Mouse (Mus musculus): Measurements from ENCODE around the gene D130052B06Rik. TPM values are rescaled to one million over a fixed set of nuclear protein-coding genes. Genes with fewer than 3 reads are reported as not detected.

Gene D130052B06Rik
- polyA plus RNA-seq, 1 experiment: not detected

GRCm38 (mm10) chr11:33663599-33663998 is 64.5 kb downstream of the D130052B06Rik start:
- H3K36me3 ChIP-seq (ENCODE audit: control insufficient read depth, insufficient read depth, low read length): no peaks in the 10 kb centered on the region
- H3K4me1 ChIP-seq (ENCODE audit: control insufficient read depth, insufficient read depth, insufficient read length, low read length): no peaks in the 10 kb centered on the region
- no peak overlapping the region for H3K27ac ChIP-seq (ENCODE audit: insufficient read depth, low read depth, low read length)
- no peaks in the 10 kb centered on the region for H3K27me3 ChIP-seq (ENCODE audit: control insufficient read depth, insufficient read depth, low read length)
- WGBS: 79% methylated on average over 2 of the region's 2 CpGs
- TF ChIP-seq POLR2A (IDR thresholded peaks at IDR 0.05; ENCODE audit: low read depth, low read length) (no peak), CTCF (IDR thresholded peaks at IDR 0.05; ENCODE audit: extremely low read depth, insufficient read length, insufficient replicate concordance, low read depth, low read length) (no peak)
- no peak overlapping the region for H3K4me3 ChIP-seq (ENCODE audit: low read depth, low read length)

- H3K4me3 ChIP-seq (ENCODE audit: low read depth, low read length): no peak overlapping the region
- no peaks in the 10 kb centered on the region for H3K27me3 ChIP-seq (ENCODE audit: control insufficient read depth, insufficient read depth, low read length)
- TF ChIP-seq POLR2A (IDR thresholded peaks at IDR 0.05; ENCODE audit: low read depth, low read length) (no peak), CTCF (IDR thresholded peaks at IDR 0.05; ENCODE audit: extremely low read depth, insufficient read length, insufficient replicate concordance, low read depth, low read length) (no peak)
- H3K36me3 ChIP-seq (ENCODE audit: control insufficient read depth, insufficient read depth, low read length): no peaks in the 10 kb centered on the region
- no peak overlapping the region for H3K27ac ChIP-seq (ENCODE audit: insufficient read depth, low read depth, low read length)
- H3K4me1 ChIP-seq (ENCODE audit: control insufficient read depth, insufficient read depth, insufficient read length, low read length): no peaks in the 10 kb centered on the region
- 64% methylated on average over 6 of the region's 6 CpGs for WGBS
These were observed 69.3 kb downstream of the D130052B06Rik start for GRCm38 (mm10) chr11:33668376-33668775.

GRCm38 (mm10) chr11:33670105-33670965 is 71.2 kb downstream of the D130052B06Rik start:
- Histone ChIP-seq H3K4me3 (ENCODE audit: low read depth, low read length) (no peak overlapping the region), H3K27ac (ENCODE audit: insufficient read depth, low read depth, low read length) (no peak overlapping the region), H3K36me3 (ENCODE audit: control insufficient read depth, insufficient read depth, low read length) (no peaks in the 10 kb centered on the region), H3K27me3 (ENCODE audit: control insufficient read depth, insufficient read depth, low read length) (no peaks in the 10 kb centered on the region), H3K4me1 (ENCODE audit: control insufficient read depth, insufficient read depth, insufficient read length, low read length) (no peaks in the 10 kb centered on the region)
- TF ChIP-seq CTCF (IDR thresholded peaks at IDR 0.05; ENCODE audit: extremely low read depth, insufficient read length, insufficient replicate concordance, low read depth, low read length) (no peak), POLR2A (IDR thresholded peaks at IDR 0.05; ENCODE audit: low read depth, low read length) (no peak)
- WGBS: 72% methylated on average over 10 of the region's 10 CpGs

Other genes with a start within 250 kb of the D130052B06Rik start
- 0.05 and 0.13 TPM in 2 replicates for gene Ranbp17, start 85.6 kb upstream of the D130052B06Rik start, polyA plus RNA-seq (2012; rRNA removed)
- not detected in 2 replicates for gene Gabrp, start 20.3 kb upstream of the D130052B06Rik start, polyA plus RNA-seq (2012; rRNA removed)